Comparison of ENCODE assay signal across 34 mouse cellular contexts in the genomic region with DNA sequence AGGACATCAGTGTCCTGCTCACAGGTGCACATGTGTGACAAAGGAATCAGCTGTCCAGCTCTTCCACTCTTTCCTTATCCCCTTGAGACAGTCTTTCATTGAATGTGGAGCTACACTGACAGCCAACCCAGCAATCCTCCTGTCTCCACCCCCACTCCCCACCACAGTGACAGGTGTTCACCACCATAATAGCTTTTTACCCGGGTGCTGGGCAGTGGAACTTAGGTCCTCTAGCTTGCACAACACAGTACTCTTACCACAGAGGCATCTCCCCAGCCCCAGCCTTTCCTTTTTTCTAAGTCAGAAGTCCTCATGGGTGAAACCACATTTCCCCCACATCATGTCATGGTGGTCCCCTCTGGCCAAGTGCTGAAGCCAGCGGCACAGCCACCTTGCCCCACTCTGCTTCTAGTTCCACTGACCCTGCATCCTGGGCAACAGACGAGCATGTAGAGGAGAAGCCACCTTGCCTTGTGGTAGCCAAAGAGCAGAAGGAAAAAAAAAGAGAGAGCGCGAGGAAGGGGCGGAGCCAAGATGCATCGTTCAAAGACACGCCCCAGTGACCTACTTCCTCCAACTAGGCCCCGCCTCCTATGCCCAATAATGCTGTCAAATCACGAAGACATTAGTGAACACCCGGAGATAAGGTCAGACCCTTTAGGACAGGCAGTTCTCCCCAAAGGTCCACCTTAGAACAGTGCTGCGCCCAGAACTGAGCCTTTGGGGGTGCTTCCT. TPM values are rescaled to one million over a fixed set of nuclear protein-coding genes. Genes with fewer than 3 reads are reported as not detected.
DNase-seq lines count a peak whose midpoint lies in the region; ATAC-seq lines count a peak whose summit lies in the region.
"Had no signal": no experiment of that assay in that cellular context is flagged by ENCODE, and none has a peak within 500 bp of the region (broad histone marks: within the 10 kb centered on the region; RNA-seq: fewer than 3 reads in every experiment).

No protein-coding gene starts in this region.

- WGBS in hindbrain, embryonic 13.5 days, result 84% methylated on average over 12 of the region's 12 CpGs
- WGBS in hindbrain, embryonic 12.5 days, result 83% methylated on average over 12 of the region's 12 CpGs

- H3K9ac ChIP-seq in hindbrain, embryonic 13.5 days, result no peak overlapping the region
- H3K9ac ChIP-seq in hindbrain, embryonic 12.5 days, result no peak overlapping the region
- H3K9ac ChIP-seq: embryonic facial prominence, embryonic 12.5 days; hindbrain, embryonic 15.5 days; limb, embryonic 12.5 days; liver, embryonic 15.5 days; lung, embryonic 14.5 days; midbrain, embryonic 15.5 days; neural tube, embryonic 12.5 days had no signal

- no peaks in the 10 kb centered on the region for H3K9me3 ChIP-seq in hindbrain, embryonic 13.5 days
- no peaks in the 10 kb centered on the region for H3K9me3 ChIP-seq in hindbrain, embryonic 12.5 days (replicated peaks)
- H3K9me3 ChIP-seq: embryonic facial prominence, embryonic 12.5 days; hindbrain, embryonic 15.5 days; limb, embryonic 12.5 days; liver, embryonic 15.5 days; midbrain, embryonic 15.5 days; neural tube, embryonic 12.5 days had no signal

- no peak overlapping the region for H3K4me3 ChIP-seq in hindbrain, embryonic 13.5 days
- H3K4me3 ChIP-seq in hindbrain, embryonic 12.5 days, result no peak overlapping the region
- H3K4me3 ChIP-seq: embryonic facial prominence, embryonic 12.5 days; hindbrain, embryonic 15.5 days; left cerebral cortex, adult 2 months; limb, embryonic 12.5 days; liver, embryonic 15.5 days; midbrain, embryonic 15.5 days; neural tube, embryonic 12.5 days had no signal

- no peak for ATAC-seq in hindbrain, embryonic 13.5 days (ENCODE audit: low FRiP score)
- ATAC-seq in hindbrain, embryonic 12.5 days (ENCODE audit: low FRiP score), result no peak
- peak; percentile 84 for ATAC-seq in granulocyte monocyte progenitor cell, adult 5-6 weeks (replicated peaks; ENCODE audit: poor library complexity, severe bottlenecking)
- ATAC-seq: forebrain, embryonic 14.5 days; midbrain, embryonic 15.5 days; Patski had no signal

- no peak overlapping the region for H3K4me2 ChIP-seq in hindbrain, embryonic 13.5 days
- no peak overlapping the region for H3K4me2 ChIP-seq in hindbrain, embryonic 12.5 days (replicated peaks)
- H3K4me2 ChIP-seq: embryonic facial prominence, embryonic 12.5 days; heart, embryonic 11.5 days; hindbrain, embryonic 15.5 days; limb, embryonic 12.5 days; liver, embryonic 15.5 days; lung, embryonic 14.5 days; midbrain, embryonic 15.5 days; neural tube, embryonic 12.5 days had no signal

- peaks cover 29% of the 10 kb centered on the region for H3K4me1 ChIP-seq in hindbrain, embryonic 13.5 days (replicated peaks)
- H3K4me1 ChIP-seq in hindbrain, embryonic 12.5 days, result peaks cover 9% of the 10 kb centered on the region
- H3K4me1 ChIP-seq: embryonic facial prominence, embryonic 12.5 days; limb, embryonic 12.5 days; liver, embryonic 15.5 days had no signal

- H3K27ac ChIP-seq in hindbrain, embryonic 13.5 days, result peak overlapping the region; percentile 40; the same call in 1 of the 2 replicates
- no peak overlapping the region for H3K27ac ChIP-seq in hindbrain, embryonic 12.5 days
- H3K27ac ChIP-seq: embryonic facial prominence, embryonic 12.5 days; hindbrain, embryonic 15.5 days; left cerebral cortex, adult 2 months; limb, embryonic 12.5 days; liver, embryonic 15.5 days; midbrain, embryonic 15.5 days; neural tube, embryonic 12.5 days; stomach, postnatal 0 days had no signal

- peaks cover 7% of the 10 kb centered on the region; the same call in 1 of the 2 replicates for H3K27me3 ChIP-seq in hindbrain, embryonic 13.5 days
- H3K27me3 ChIP-seq in hindbrain, embryonic 12.5 days, result no peaks in the 10 kb centered on the region
- no peaks in the 10 kb centered on the region for H3K27me3 ChIP-seq in splenic B cell, adult 2 months (ENCODE audit: control insufficient read depth, insufficient read depth, low read length, poor library complexity, severe bottlenecking)
- H3K27me3 ChIP-seq: hindbrain, embryonic 15.5 days; midbrain, embryonic 15.5 days had no signal

- DNase-seq in thymus, postnatal 4 days, result peak; percentile 70
- no peak for DNase-seq in thymus, adult 18-20 months
- DNase-seq in splenic B cell, adult 2 months (ENCODE audit: low read depth, low spot score), result peak; percentile 27
- no peak for DNase-seq in left cerebral cortex, adult 18-20 months (ENCODE audit: low spot score in 2 of 2)
- no peak for DNase-seq in kidney, postnatal 25 days
- DNase-seq: adrenal gland, adult 2 months; adrenal gland, postnatal 36 days; cerebellum, adult 18-20 months; cerebellum, postnatal 14 days; gastrocnemius, postnatal 25 days; heart, adult 18-20 months; heart, postnatal 36 days; kidney, adult 2 months; kidney, postnatal 10 days; lung, embryonic 14.5 days; lung, postnatal 14 days; right cerebral cortex, adult 18-20 months; spleen, adult 18-20 months had no signal

- H3K36me3 ChIP-seq in hindbrain, embryonic 13.5 days, result no peaks in the 10 kb centered on the region
- no peaks in the 10 kb centered on the region for H3K36me3 ChIP-seq in hindbrain, embryonic 12.5 days
- H3K36me3 ChIP-seq in splenic B cell, adult 2 months (ENCODE audit: control insufficient read depth, insufficient read depth, low read length, poor library complexity, severe bottlenecking), result no peaks in the 10 kb centered on the region
- H3K36me3 ChIP-seq: embryonic facial prominence, embryonic 12.5 days; hindbrain, embryonic 15.5 days; limb, embryonic 12.5 days; liver, embryonic 15.5 days; midbrain, embryonic 15.5 days; neural tube, embryonic 12.5 days had no signal

RNA-seq across cellular contexts. Expression of a gene that starts 11.9 kb away (rescaled TPM):
- polyA plus RNA-seq in hindbrain, embryonic 13.5 days (2015; fragmentation: Nextera tagmentation; extraction: Ambion mirVana), result 4.6 and 5.0 TPM in 2 replicates
- polyA plus RNA-seq in hindbrain, embryonic 12.5 days (2016; fragmentation: Nextera tagmentation; extraction: Ambion mirVana), result 2.4 and 2.5 TPM in 2 replicates
- total RNA-seq in granulocyte monocyte progenitor cell, adult 5-6 weeks (2014; fragmentation: Nextera tagmentation), result not detected in 2 replicates
- total RNA-seq in granulocyte monocyte progenitor cell, adult 5-6 weeks (2017), result not detected in 2 replicates
- total RNA-seq in left cerebral cortex, adult 18-20 months (2021), result 100 to 1,000 TPM; 165 to 168 TPM
- total RNA-seq: CH12.LX; liver, adult 2 months had no signal
- polyA plus RNA-seq: heart, embryonic 11.5 days; liver, adult 2 months; liver, embryonic 15.5 days had no signal

RNA-seq across cellular contexts. Expression of a gene that starts 42.8 kb away (rescaled TPM):
- polyA plus RNA-seq in hindbrain, embryonic 13.5 days (2015; fragmentation: Nextera tagmentation; extraction: Ambion mirVana), result 36.7 and 40.1 TPM in 2 replicates
- 51.7 and 58.0 TPM in 2 replicates for polyA plus RNA-seq in hindbrain, embryonic 12.5 days (2016; fragmentation: Nextera tagmentation; extraction: Ambion mirVana)
- 31.2 and 34.9 TPM in 2 replicates for total RNA-seq in granulocyte monocyte progenitor cell, adult 5-6 weeks (2014; fragmentation: Nextera tagmentation)
- 4.5 and 8.2 TPM in 2 replicates for total RNA-seq in granulocyte monocyte progenitor cell, adult 5-6 weeks (2017)
- total RNA-seq in left cerebral cortex, adult 18-20 months (2021), result 1 to 10 TPM; 3.8 to 4.2 TPM
- polyA plus RNA-seq: Patski had no signal

Comparison
In these comparisons a context has a peak if more than half of its experiments do, and no peak if none do; other contexts are left out.
1. DNase-seq: peak in thymus, postnatal 4 days (single experiment) and splenic B cell, adult 2 months (single experiment); none in thymus, adult 18-20 months (0 of 2), left cerebral cortex, adult 18-20 months (0 of 2) and kidney, postnatal 25 days (0 of 2).
2. RNA of a gene that starts 11.9 kb away (total RNA-seq): 165 to 168 TPM in left cerebral cortex, adult 18-20 months; not detected in granulocyte monocyte progenitor cell, adult 5-6 weeks; every median in the first group is over 100 times any median in the second.